Mouse (Mus musculus): Measurements from ENCODE around the gene Col23a1. TPM values are rescaled to one million over a fixed set of nuclear protein-coding genes. Genes with fewer than 3 reads are reported as not detected.

Col23a1 gene
- polyA plus RNA-seq, 1 experiment from 2014 or later = 17.5 TPM

GRCm38 (mm10) chr11:51448256-51448655 is 158.5 kb downstream of the Col23a1 start:
- Histone ChIP-seq H3K4me2 (ENCODE audit: low read depth, low read length) (no peak overlapping the region), H3K9ac (replicated peaks; ENCODE audit: low read length) (no peak overlapping the region), H3K4me1 (ENCODE audit: control insufficient read depth, insufficient read depth, low read length) (no peaks in the 10 kb centered on the region; the same call in 1 of the 2 replicates), H3K9me3 (replicated peaks; ENCODE audit: control insufficient read depth, low read length) (no peaks in the 10 kb centered on the region), H3K27me3 (ENCODE audit: control insufficient read depth, insufficient read depth, low read length) (no peaks in the 10 kb centered on the region), H3K4me3 (ENCODE audit: low read depth, low read length) (no peak overlapping the region), H3K27ac (replicated peaks; ENCODE audit: low read depth, low read length) (no peak overlapping the region), H3K36me3 (replicated peaks; ENCODE audit: control insufficient read depth, insufficient read depth, low read depth, low read length) (no peaks in the 10 kb centered on the region)
- ATAC-seq (replicated peaks; ENCODE audit: insufficient number of reproducible peaks, low FRiP score, low TSS enrichment, low read depth) (no peak), DNase-seq (ENCODE audit: low spot score) (no peak)
- 79% methylated on average over 4 of the region's 4 CpGs for WGBS

- Histone ChIP-seq H3K4me1 (ENCODE audit: control insufficient read depth, insufficient read depth, low read length) (no peaks in the 10 kb centered on the region; the same call in 1 of the 2 replicates), H3K9ac (replicated peaks; ENCODE audit: low read length) (no peak overlapping the region), H3K27me3 (ENCODE audit: control insufficient read depth, insufficient read depth, low read length) (no peaks in the 10 kb centered on the region), H3K4me2 (ENCODE audit: low read depth, low read length) (no peak overlapping the region), H3K36me3 (replicated peaks; ENCODE audit: control insufficient read depth, insufficient read depth, low read depth, low read length) (no peaks in the 10 kb centered on the region), H3K4me3 (ENCODE audit: low read depth, low read length) (no peak overlapping the region), H3K27ac (replicated peaks; ENCODE audit: low read depth, low read length) (no peak overlapping the region), H3K9me3 (replicated peaks; ENCODE audit: control insufficient read depth, low read length) (no peaks in the 10 kb centered on the region)
- ATAC-seq (replicated peaks; ENCODE audit: insufficient number of reproducible peaks, low FRiP score, low TSS enrichment, low read depth) (no peak), DNase-seq (ENCODE audit: low spot score) (no peak)
- 37% methylated on average over 4 of the region's 4 CpGs for WGBS
These were observed 159.0 kb downstream of the Col23a1 start for GRCm38 (mm10) chr11:51448680-51449079.

GRCm38 (mm10) chr11:51449881-51450280 is 160.2 kb downstream of the Col23a1 start:
- no peak for DNase-seq (ENCODE audit: low spot score)

GRCm38 (mm10) chr11:51451281-51451680 is 161.6 kb downstream of the Col23a1 start:
- ATAC-seq (replicated peaks; ENCODE audit: insufficient number of reproducible peaks, low FRiP score, low TSS enrichment, low read depth) = no peak
- WGBS = 82% methylated on average over 5 of the region's 5 CpGs

More at GRCm38 (mm10) chr11:51449881-51450280, 160.2 kb downstream of the Col23a1 start:
- no peak overlapping the region for H3K4me2 ChIP-seq (ENCODE audit: low read depth, low read length)
- 84% methylated on average over 7 of the region's 7 CpGs for WGBS
- no peak for ATAC-seq (replicated peaks; ENCODE audit: insufficient number of reproducible peaks, low FRiP score, low TSS enrichment, low read depth)
- H3K36me3 ChIP-seq (replicated peaks; ENCODE audit: control insufficient read depth, insufficient read depth, low read depth, low read length) = no peaks in the 10 kb centered on the region
- H3K27ac ChIP-seq (replicated peaks; ENCODE audit: low read depth, low read length) = no peak overlapping the region
- no peaks in the 10 kb centered on the region; the same call in 1 of the 2 replicates for H3K4me1 ChIP-seq (ENCODE audit: control insufficient read depth, insufficient read depth, low read length)
- H3K9me3 ChIP-seq (replicated peaks; ENCODE audit: control insufficient read depth, low read length) = no peaks in the 10 kb centered on the region
- H3K4me3 ChIP-seq (ENCODE audit: low read depth, low read length) = no peak overlapping the region
- H3K27me3 ChIP-seq (ENCODE audit: control insufficient read depth, insufficient read depth, low read length) = no peaks in the 10 kb centered on the region
- H3K9ac ChIP-seq (replicated peaks; ENCODE audit: low read length) = no peak overlapping the region

DNA sequence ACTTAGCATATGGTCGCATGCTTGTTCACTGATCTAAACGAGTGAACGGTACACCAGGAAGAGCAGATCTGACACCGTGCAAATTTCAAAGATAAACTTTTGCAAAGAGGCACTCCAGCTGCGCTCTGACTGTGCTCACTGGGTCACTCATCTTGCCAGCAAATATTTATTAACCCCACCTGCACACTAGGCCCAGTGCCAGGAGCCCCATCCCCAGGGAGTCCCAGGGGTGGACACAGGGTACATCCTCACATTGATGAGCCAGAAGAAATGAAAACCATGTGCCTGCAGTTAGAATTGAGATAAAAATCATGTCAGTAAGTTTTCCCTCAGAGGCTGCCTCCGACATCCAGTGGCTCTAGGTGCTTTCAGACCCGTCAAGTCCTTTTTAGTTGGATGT is 162.2 kb downstream of the Col23a1 start:
- Histone ChIP-seq H3K27ac (replicated peaks; ENCODE audit: low read depth, low read length) (no peak overlapping the region), H3K4me2 (ENCODE audit: low read depth, low read length) (no peak overlapping the region), H3K4me1 (ENCODE audit: control insufficient read depth, insufficient read depth, low read length) (no peaks in the 10 kb centered on the region; the same call in 1 of the 2 replicates), H3K27me3 (ENCODE audit: control insufficient read depth, insufficient read depth, low read length) (no peaks in the 10 kb centered on the region), H3K4me3 (ENCODE audit: low read depth, low read length) (no peak overlapping the region), H3K9me3 (replicated peaks; ENCODE audit: control insufficient read depth, low read length) (no peaks in the 10 kb centered on the region), H3K9ac (replicated peaks; ENCODE audit: low read length) (no peak overlapping the region), H3K36me3 (replicated peaks; ENCODE audit: control insufficient read depth, insufficient read depth, low read depth, low read length) (no peaks in the 10 kb centered on the region)
- DNase-seq (ENCODE audit: low spot score) = no peak
- 39% methylated on average over 7 of the region's 7 CpGs for WGBS
- no peak for ATAC-seq (replicated peaks; ENCODE audit: insufficient number of reproducible peaks, low FRiP score, low TSS enrichment, low read depth)

More at GRCm38 (mm10) chr11:51451281-51451680, 161.6 kb downstream of the Col23a1 start:
- Histone ChIP-seq H3K27ac (replicated peaks; ENCODE audit: low read depth, low read length) (no peak overlapping the region), H3K4me1 (ENCODE audit: control insufficient read depth, insufficient read depth, low read length) (no peaks in the 10 kb centered on the region; the same call in 1 of the 2 replicates), H3K9me3 (replicated peaks; ENCODE audit: control insufficient read depth, low read length) (no peaks in the 10 kb centered on the region), H3K27me3 (ENCODE audit: control insufficient read depth, insufficient read depth, low read length) (no peaks in the 10 kb centered on the region), H3K36me3 (replicated peaks; ENCODE audit: control insufficient read depth, insufficient read depth, low read depth, low read length) (no peaks in the 10 kb centered on the region), H3K9ac (replicated peaks; ENCODE audit: low read length) (no peak overlapping the region), H3K4me3 (ENCODE audit: low read depth, low read length) (no peak overlapping the region), H3K4me2 (ENCODE audit: low read depth, low read length) (no peak overlapping the region)
- no peak for DNase-seq (ENCODE audit: low spot score)

- Histone ChIP-seq H3K4me2 (ENCODE audit: low read depth, low read length) (no peak overlapping the region), H3K27ac (replicated peaks; ENCODE audit: low read depth, low read length) (no peak overlapping the region), H3K9me3 (replicated peaks; ENCODE audit: control insufficient read depth, low read length) (no peaks in the 10 kb centered on the region), H3K4me3 (ENCODE audit: low read depth, low read length) (no peak overlapping the region), H3K36me3 (replicated peaks; ENCODE audit: control insufficient read depth, insufficient read depth, low read depth, low read length) (no peaks in the 10 kb centered on the region), H3K9ac (replicated peaks; ENCODE audit: low read length) (no peak overlapping the region), H3K27me3 (ENCODE audit: control insufficient read depth, insufficient read depth, low read length) (no peaks in the 10 kb centered on the region), H3K4me1 (ENCODE audit: control insufficient read depth, insufficient read depth, low read length) (no peaks in the 10 kb centered on the region)
- DNase-seq (ENCODE audit: low spot score) = no peak
- 86% methylated on average over 9 of the region's 9 CpGs for WGBS
- ATAC-seq (replicated peaks; ENCODE audit: insufficient number of reproducible peaks, low FRiP score, low TSS enrichment, low read depth) = no peak
These were observed 164.0 kb downstream of the Col23a1 start for GRCm38 (mm10) chr11:51453742-51454141.

DNA sequence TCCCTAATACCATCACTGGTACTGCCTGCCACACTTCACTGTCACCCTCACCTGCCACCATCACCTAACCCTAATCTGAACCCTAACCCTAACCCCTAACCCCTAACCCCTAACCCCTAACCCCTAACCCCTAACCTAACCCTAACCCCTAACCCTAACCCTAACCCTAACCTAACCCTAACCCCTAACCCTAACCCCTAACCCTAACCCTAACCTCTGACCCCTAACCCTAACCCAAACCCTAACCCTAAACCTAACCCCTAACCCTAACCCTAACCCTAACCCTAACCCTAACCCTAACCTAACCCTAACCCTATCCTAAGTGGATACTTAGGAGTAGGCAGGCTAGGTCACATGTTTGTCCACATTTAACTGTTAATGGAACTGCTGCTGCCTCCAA is 165.8 kb downstream of the Col23a1 start:
- Histone ChIP-seq H3K27ac (replicated peaks; ENCODE audit: low read depth, low read length) (no peak overlapping the region), H3K27me3 (ENCODE audit: control insufficient read depth, insufficient read depth, low read length) (no peaks in the 10 kb centered on the region), H3K36me3 (replicated peaks; ENCODE audit: control insufficient read depth, insufficient read depth, low read depth, low read length) (no peaks in the 10 kb centered on the region), H3K4me2 (ENCODE audit: low read depth, low read length) (no peak overlapping the region), H3K9ac (replicated peaks; ENCODE audit: low read length) (no peak overlapping the region), H3K4me3 (ENCODE audit: low read depth, low read length) (no peak overlapping the region), H3K9me3 (replicated peaks; ENCODE audit: control insufficient read depth, low read length) (no peaks in the 10 kb centered on the region), H3K4me1 (ENCODE audit: control insufficient read depth, insufficient read depth, low read length) (no peaks in the 10 kb centered on the region; the same call in 1 of the 2 replicates)
- no peak for ATAC-seq (replicated peaks; ENCODE audit: insufficient number of reproducible peaks, low FRiP score, low TSS enrichment, low read depth)
- DNase-seq (ENCODE audit: low spot score) = no peak

- ATAC-seq (replicated peaks; ENCODE audit: insufficient number of reproducible peaks, low FRiP score, low TSS enrichment, low read depth) = no peak
- no peaks in the 10 kb centered on the region for H3K36me3 ChIP-seq (replicated peaks; ENCODE audit: control insufficient read depth, insufficient read depth, low read depth, low read length)
- 58% methylated on average over 5 of the region's 5 CpGs for WGBS
- no peak for DNase-seq (ENCODE audit: low spot score)
- H3K4me1 ChIP-seq (ENCODE audit: control insufficient read depth, insufficient read depth, low read length) = no peaks in the 10 kb centered on the region; the same call in 1 of the 2 replicates
- no peaks in the 10 kb centered on the region for H3K9me3 ChIP-seq (replicated peaks; ENCODE audit: control insufficient read depth, low read length)
- H3K4me3 ChIP-seq (ENCODE audit: low read depth, low read length) = no peak overlapping the region
- H3K4me2 ChIP-seq (ENCODE audit: low read depth, low read length) = no peak overlapping the region
- H3K27me3 ChIP-seq (ENCODE audit: control insufficient read depth, insufficient read depth, low read length) = no peaks in the 10 kb centered on the region
- H3K27ac ChIP-seq (replicated peaks; ENCODE audit: low read depth, low read length) = no peak overlapping the region
- H3K9ac ChIP-seq (replicated peaks; ENCODE audit: low read length) = no peak overlapping the region
These were observed 167.9 kb downstream of the Col23a1 start for GRCm38 (mm10) chr11:51457624-51458023.

Data from embryonic facial prominence, embryonic 11.5 days (tissue).